Mouse (Mus musculus) hindlimb bud, embryonic 11.5 days (tissue): Measurements from ENCODE around the gene Gstp3.
"Not testable (repeated sequence)": the region's sequence is repeated elsewhere in the genome, so short reads cannot be mapped to it uniquely, and the experiment has no call there.

Experiments
- DNase-seq: peaks from one replicate; pipeline ENCODE4 v3.0.0-alpha.2; 2012; ENCODE audit warnings: low read depth, low spot score; ENCODE audit errors: extremely low spot score

Gene Gstp3

GRCm38 (mm10) chr19:4090446-4090845, 31.1 kb upstream of the Gstp3 start:
- no peak for DNase-seq

DNA sequence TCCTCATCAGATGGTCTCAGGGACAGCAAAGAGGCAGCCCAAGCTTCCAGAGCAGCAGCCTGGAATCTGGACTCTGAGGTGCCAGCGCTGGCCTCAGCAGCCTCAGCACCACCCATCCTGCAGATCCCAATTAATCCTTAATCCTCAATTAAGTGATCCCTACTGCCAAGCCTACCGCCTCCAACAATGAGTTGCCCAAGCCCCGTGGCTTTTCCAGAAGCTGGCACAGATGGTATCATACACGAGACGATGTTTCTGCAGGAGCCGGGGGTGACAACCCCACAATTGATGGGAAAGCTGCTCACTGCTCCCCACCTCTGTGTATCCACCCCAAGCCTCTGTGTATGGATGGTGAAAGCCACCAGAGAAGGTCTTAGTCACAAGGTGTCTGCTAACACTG, 29.8 kb upstream of the Gstp3 start:
- no peak for DNase-seq

DNA sequence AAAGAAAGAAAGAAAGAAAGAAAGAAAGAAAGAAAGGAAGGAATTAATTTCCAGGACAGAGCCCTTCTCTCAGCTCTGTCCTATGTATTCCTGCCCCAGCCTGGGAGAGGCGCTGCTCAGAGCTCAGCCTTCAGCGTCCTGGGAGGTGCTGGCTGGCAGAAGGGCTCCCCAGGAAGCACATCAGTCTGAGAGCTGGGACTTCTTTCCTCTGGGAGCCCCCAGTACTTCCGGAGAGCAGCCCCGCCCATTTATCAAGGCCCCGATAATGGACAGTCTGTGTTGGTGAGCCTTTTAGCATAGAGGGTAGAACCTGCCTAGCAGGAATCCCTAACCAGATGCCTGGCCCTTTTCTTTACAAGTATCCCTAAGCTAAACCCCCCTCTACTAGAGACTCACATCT, 28.8 kb upstream of the Gstp3 start:
- DNase-seq: no peak

GRCm38 (mm10) chr19:4087090-4087489, 27.7 kb upstream of the Gstp3 start:
- DNase-seq: no peak

DNA sequence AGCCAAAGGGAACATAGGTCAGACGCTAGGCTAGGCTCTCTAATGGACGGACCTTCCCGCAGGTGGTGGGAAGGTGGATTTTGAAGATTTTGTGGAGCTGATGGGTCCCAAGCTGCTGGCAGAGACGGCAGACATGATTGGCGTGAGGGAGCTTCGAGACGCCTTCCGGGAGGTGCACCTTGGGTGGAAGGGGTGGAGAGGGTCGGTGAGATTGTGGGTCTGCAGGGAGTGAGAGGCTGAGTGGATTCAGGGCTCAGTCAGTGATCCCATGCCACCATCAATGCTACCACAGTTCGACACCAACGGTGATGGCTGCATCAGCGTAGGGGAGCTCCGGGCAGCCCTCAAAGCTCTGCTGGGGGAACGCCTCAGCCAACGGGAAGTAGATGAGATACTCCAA, 26.8 kb upstream of the Gstp3 start:
- DNase-seq: no peak

DNA sequence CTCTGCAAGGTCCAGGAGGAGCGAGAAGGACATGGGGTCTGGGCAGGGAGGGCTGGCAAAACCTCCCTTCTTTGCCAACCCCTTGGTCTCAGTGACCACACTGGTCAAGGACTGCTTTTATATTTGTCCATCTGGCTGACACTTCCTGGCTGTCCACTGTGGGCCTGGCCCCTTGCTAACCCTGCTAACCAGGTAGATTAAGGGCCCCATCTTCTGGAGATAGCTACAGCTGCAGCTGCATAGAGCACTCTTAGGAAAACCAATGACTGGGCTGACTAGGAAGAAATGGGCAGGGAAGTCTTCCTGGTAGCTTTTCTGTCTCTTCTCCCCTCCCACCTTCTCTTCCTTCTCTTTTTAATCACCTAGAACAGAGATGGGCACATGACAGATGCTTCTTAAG, 25.6 kb upstream of the Gstp3 start:
- no peak for DNase-seq

GRCm38 (mm10) chr19:4083826-4084225, 24.5 kb upstream of the Gstp3 start:
- no peak for DNase-seq

GRCm38 (mm10) chr19:4083316-4083715, 23.9 kb upstream of the Gstp3 start:
- no peak for DNase-seq

DNA sequence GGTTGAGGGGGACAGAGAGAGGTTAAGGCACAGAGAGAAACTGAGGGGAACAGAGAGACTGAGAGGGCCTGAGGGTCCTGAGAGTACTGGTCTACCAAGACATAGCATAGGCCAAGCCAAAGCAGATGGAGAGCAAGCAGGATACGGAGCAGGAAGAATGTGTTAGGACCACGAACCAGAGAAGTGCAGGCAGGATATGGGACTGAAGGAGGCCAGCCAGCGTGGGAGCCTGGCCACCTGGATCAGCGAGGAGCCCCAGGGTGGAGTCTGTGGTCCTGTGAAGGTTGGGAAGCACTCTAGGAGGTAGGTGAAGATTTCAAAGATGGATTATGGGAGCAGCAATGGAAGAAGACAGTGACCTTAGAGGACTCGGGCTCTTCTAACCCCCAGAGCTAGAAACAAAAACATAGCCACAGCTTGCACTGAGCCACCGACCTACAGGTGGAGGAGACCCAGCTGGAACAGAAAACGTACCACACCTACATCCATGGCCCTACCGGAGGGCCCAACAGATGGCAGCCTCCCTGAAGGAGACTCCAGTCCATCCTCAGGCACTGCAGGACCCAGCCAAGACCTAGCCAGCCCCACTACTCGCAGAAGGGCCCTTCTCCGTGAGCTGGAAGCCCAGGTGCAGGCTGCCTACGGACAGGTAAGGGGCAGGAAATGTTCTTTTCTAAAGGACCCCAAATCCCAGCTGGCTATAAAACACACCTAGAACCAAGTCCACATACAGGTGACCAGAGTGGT, 23.0 kb upstream of the Gstp3 start:
- no peak for DNase-seq

DNA sequence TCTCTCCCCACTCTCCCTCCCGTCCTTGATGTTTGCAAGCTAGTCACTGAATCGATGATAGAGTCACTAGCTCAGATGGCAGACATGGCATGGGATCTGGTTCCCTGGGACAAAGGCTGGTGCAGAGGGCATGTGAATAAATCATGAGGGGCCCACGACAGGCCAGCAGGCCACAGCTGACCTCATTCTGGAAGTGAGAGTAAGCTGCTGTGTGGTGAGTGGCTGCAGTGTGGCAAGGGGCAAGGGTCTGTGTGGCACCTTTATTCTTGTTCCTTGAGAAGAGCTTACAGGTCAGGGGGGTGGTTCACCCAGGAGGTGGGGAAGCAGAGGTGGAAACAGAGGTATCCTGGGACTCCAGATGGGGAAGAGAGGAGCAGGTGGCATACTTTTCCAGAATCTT, 22.0 kb upstream of the Gstp3 start, which contains the start of gene Cabp2:
Gene Cabp2, plus strand, starts transcription at position 185 of the 400 bp plus-strand sequence.
- DNase-seq: no peak

GRCm38 (mm10) chr19:4080511-4081009, 21.2 kb upstream of the Gstp3 start:
- DNase-seq: no peak

DNA sequence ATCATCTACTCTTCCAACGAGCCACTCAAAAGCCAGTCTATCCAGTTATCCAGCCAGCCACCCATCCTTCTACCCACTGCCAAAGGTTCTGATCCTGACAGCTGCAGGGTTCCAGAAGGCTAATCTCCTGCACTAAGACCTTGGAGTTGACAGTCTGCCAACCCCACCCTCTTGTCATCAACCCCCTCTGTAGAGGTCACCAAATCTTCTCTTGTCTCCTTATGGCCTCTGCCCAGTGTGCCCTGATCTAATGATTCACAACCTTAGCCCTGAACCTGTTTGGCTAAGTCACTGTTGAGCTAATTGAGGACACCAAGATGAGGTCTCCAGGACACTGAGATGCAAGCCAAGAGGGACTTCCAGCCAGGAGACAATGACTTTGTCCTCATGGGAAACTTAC, 20.2 kb upstream of the Gstp3 start:
- no peak for DNase-seq

DNA sequence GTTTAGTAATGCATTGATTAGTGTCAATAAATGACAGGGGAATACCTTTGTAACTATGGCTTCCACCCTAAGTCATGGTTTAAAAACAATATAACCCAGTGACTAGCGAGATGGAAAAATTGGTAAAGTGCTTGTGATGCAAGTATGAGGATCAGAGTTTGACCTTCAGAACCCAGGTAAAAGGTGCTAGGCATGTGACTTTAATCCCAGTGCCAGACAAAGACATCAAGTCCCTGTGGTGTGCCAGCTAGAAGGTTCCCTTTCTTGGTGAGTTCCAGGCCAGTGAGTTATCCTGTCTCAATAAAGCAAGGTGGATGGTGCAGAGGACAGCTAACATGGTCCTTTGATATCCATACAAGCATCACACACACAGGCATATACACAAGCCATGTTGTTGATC, 16.2 kb upstream of the Gstp3 start:
- DNase-seq: no peak

- no peak for DNase-seq
These were observed 13.5 kb upstream of the Gstp3 start for GRCm38 (mm10) chr19:4072706-4073424.

GRCm38 (mm10) chr19:4071406-4071805, 12.0 kb upstream of the Gstp3 start:
- no peak for DNase-seq

GRCm38 (mm10) chr19:4070756-4071155, 11.4 kb upstream of the Gstp3 start:
- DNase-seq: no peak

DNA sequence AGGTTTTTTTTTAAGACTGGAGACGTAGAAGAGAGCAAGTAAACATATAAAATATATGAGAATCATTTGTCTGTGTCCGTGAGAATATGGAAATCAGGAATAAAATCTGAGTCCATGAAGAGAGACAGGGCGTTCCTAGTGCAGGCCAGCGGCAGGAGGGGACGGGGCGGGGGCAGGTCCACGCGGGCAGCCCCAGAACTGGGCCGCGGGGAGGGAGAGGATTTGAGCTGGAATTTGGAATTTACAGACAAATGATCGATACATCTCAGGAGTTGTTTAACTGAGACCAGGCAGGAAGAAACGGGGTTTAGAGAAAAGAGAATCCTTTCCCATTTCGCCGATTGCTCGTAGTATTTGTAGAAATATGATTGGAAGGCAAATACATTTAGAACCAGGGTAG, 10.9 kb upstream of the Gstp3 start:
- DNase-seq: no peak

DNA sequence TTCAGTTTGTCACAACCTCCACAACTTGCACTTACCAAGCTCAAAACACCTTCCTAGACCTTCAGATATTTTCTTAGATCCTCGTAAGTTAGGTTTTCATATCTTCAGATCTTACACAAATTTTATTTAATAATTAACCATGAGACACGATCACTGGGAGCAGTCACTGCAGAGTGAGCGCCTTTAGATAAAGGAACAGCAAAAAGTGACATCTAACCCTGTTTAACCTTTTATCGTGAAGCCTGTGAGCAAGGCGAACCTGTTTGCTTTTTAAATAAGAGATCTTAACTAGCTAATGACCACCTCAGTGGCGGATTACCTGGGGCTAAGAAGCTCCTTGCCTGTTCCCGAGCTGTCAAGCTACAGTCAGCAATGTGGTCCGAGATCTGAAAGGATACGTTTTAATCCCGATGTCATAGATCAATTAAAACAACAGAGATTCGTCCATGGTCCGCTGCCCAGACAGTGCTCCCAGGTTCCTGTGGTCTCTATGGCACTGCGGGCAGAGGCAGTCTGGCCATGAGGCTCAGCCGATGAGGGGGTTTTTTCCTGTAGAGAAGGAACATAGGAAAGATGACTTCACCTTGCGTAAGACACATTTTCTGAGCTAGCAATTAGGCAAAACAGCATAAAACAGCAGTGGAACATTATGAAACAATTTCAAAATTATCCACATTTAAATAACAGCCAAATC, 9.5 kb upstream of the Gstp3 start:
- no peak for DNase-seq

DNA sequence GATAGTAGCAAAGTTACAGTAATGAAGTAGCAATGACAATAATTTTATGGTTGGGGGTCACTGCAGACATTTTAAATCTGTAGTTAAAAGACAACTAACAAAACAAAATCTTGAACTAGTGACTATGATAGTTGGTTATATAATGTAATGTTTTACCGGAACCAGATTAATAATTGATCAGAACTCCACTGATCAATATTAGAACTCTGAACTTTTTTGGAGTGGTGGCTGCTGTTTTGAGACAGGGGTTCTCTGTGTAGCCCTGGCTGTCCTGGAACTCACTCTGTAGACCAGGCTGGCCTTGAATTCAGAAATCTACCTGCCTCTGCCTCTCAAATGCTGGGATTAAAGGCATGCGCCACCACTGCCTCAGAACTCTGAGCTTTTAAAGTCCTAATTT, 8.9 kb upstream of the Gstp3 start:
- DNase-seq: not testable (repeated sequence)

GRCm38 (mm10) chr19:4066877-4067276, 7.5 kb upstream of the Gstp3 start:
- DNase-seq: no peak

GRCm38 (mm10) chr19:4066280-4066679, 6.9 kb upstream of the Gstp3 start:
- no peak for DNase-seq

GRCm38 (mm10) chr19:4064501-4064900, 5.1 kb upstream of the Gstp3 start:
- not testable (repeated sequence) for DNase-seq
